Mouse (Mus musculus) kidney, adult 2 months (tissue): ENCODE measurements around the gene Vgll4. TPM values are rescaled to one million over a fixed set of nuclear protein-coding genes. Genes with fewer than 3 reads are reported as not detected.

Experiments used
- DNase-seq: peaks from one replicate; pipeline ENCODE4 v3.0.0; 2021
- H3K27ac ChIP-seq: fragments of 200-500 bp; 2 replicates; pipeline ENCODE4 v1.5.1; 2012; ENCODE audit warnings: low read depth, low read length, control low read depth, inconsistent platforms; ENCODE audit not compliant: insufficient read depth
- H3K27me3 ChIP-seq: fragments of 200-500 bp; replicated peaks from 2 replicates; pipeline ENCODE4 v1.6.1; 2012; ENCODE audit warnings: mild to moderate bottlenecking, moderate library complexity, low read length, inconsistent platforms; ENCODE audit not compliant: control insufficient read depth, insufficient read depth
- H3K36me3 ChIP-seq: fragments of 200-500 bp; 2 replicates; pipeline ENCODE4 v1.6.1; 2012; ENCODE audit warnings: mild to moderate bottlenecking, moderate library complexity, low read length, inconsistent platforms; ENCODE audit not compliant: control insufficient read depth, insufficient read depth
- H3K4me1 ChIP-seq: fragments of 200-500 bp; 2 replicates; pipeline ENCODE4 v1.6.1; 2011; ENCODE audit warnings: low read length; ENCODE audit not compliant: control insufficient read depth, insufficient read depth
- H3K4me3 ChIP-seq: fragments of 200-500 bp; 2 replicates; pipeline ENCODE4 v1.5.1; 2011; ENCODE audit warnings: mild to moderate bottlenecking, low read depth, low read length, control low read depth; ENCODE audit not compliant: insufficient read depth
- CTCF ChIP-seq: fragments of 200-500 bp; conservative IDR thresholded peaks from 2 replicates; pipeline ENCODE4 v1.5.1; 2011; ENCODE audit warnings: low read depth, mild to moderate bottlenecking, control low read depth, low read length, moderate library complexity, mixed read lengths; ENCODE audit not compliant: insufficient read depth, insufficient read length
- POLR2A ChIP-seq: fragments of 200-500 bp; IDR thresholded peaks from one replicate; pipeline ENCODE4 v1.6.1; 2011; ENCODE audit warnings: low read depth, low read length, control low read depth
- WGBS: fragments of 180-500 bp; shearing (Covaris S2); methylation state at CpG from one replicate; pipeline ENCODE4 v1.1.7; 2018; 5-methylcytosine and 5-hydroxymethylcytosine counted together
- polyA plus RNA-seq: library from polyadenylated mRNA; depleted of rRNA; stranded (reverse); fragments of >200 nt; gene quantifications from 2 replicates; pipeline ENCODE4 v1.2.3, GENCODE M21; 2012

Gene Vgll4
- polyA plus RNA-seq, 1 experiment, result 60.5 TPM

- Histone ChIP-seq H3K4me1 (peaks cover 63% of the 10 kb centered on the region), H3K4me3 (no peak overlapping the region), H3K27me3 (no peaks in the 10 kb centered on the region), H3K27ac (no peak overlapping the region), H3K36me3 (no peaks in the 10 kb centered on the region)
- 80% methylated on average over 6 of the region's 6 CpGs for WGBS
- DNase-seq, result no peak
- TF ChIP-seq POLR2A, result no peak
- no peak for TF ChIP-seq CTCF
Observed at GRCm38 (mm10) chr6:114886012-114886411, 83.8 kb downstream of the Vgll4 start.

DNA sequence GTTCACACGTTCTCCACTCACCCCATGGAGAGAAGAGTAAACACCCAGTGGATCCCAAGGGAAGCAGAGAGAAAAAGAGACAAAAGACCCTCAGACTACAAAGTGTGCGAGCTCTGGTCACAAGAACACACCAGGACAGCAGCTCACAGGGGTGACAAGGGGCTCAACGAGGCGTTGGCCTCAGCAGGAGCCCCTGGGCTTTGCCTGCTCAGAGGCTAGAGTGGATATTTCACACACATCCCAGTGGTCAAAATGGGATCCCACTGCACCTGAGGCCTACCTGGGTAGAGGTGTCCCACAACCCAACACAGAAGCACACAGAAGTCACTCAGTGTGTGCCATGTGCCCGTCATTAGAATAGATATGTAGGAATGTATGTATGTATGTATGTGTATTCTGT is 84.7 kb downstream of the Vgll4 start:
- no peak for TF ChIP-seq CTCF
- no peak for TF ChIP-seq POLR2A
- Histone ChIP-seq H3K4me3 (no peak overlapping the region), H3K27ac (no peak overlapping the region), H3K4me1 (peaks cover 59% of the 10 kb centered on the region), H3K27me3 (no peaks in the 10 kb centered on the region), H3K36me3 (no peaks in the 10 kb centered on the region)
- WGBS, result 90% methylated on average over 5 of the region's 5 CpGs
- DNase-seq, result no peak

- whole genome bisulfite sequencing, result 5% methylated on average over 9 of the region's 9 CpGs
- H3K36me3 ChIP-seq, result no peaks in the 10 kb centered on the region
- H3K4me3 ChIP-seq, result no peak overlapping the region
- no peaks in the 10 kb centered on the region for H3K27me3 ChIP-seq
- peak overlapping the region; percentile 87 for H3K27ac ChIP-seq
- no peak for TF ChIP-seq CTCF
- DNase-seq, result peak; percentile 93
- H3K4me1 ChIP-seq, result peaks cover 65% of the 10 kb centered on the region
Observed at GRCm38 (mm10) chr6:114883261-114883740, 86.5 kb downstream of the Vgll4 start.

DNA sequence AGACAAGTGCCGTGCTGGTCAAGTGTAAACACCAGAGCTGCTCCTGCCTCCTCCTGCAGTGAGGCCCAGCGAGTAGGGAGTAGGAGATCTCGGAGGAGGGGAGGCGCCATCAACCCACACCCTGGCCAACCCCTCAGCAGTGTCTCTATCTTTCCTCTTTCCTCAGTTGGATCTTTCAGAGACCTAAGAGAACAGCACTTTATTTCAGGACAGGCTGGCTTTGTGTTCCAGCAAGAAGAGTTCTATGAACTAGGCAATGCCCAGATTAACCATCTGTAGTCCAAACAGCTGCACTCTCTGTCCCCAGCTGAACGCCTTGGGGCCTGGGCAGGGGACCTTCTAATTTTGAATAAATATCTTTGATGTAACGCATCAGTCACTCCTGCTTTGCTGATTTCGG is 87.1 kb downstream of the Vgll4 start:
- H3K4me3 ChIP-seq, result no peak overlapping the region

DNA sequence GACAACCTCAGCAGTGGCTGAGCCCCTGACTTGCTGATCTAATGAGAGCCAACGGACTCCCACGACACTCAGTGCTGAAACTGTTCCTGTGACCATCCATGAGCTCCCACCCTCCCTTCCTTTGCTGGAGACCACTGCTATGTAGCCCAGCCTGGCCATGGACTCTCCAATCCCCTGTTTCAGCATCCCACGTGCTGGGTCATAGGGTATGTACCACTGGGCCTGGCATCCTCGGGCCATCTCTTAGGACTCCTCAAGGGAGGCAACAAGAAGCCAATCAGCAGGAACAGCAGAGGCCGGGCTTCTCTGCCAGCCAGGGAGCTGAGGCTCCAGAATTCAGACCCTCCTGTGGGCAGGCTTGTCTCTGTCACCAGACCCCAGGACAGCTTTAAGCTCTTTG is 87.6 kb downstream of the Vgll4 start:
- no peak overlapping the region for H3K4me3 ChIP-seq
- 47% methylated on average over 5 of the region's 5 CpGs for WGBS
- no peaks in the 10 kb centered on the region for H3K36me3 ChIP-seq
- H3K4me1 ChIP-seq, result peaks cover 68% of the 10 kb centered on the region
- H3K27ac ChIP-seq, result peak overlapping the region; percentile 87
- DNase-seq, result no peak
- H3K27me3 ChIP-seq, result no peaks in the 10 kb centered on the region
- TF ChIP-seq POLR2A (no peak), CTCF (no peak)

More for the DNA sequence above, 87.1 kb downstream of the Vgll4 start:
- H3K27me3 ChIP-seq, result no peaks in the 10 kb centered on the region
- 57% methylated on average over 7 of the region's 7 CpGs for WGBS
- no peaks in the 10 kb centered on the region for H3K36me3 ChIP-seq
- peak overlapping the region; percentile 87 for H3K27ac ChIP-seq
- TF ChIP-seq CTCF (no peak), POLR2A (no peak)
- DNase-seq, result no peak
- peaks cover 66% of the 10 kb centered on the region for H3K4me1 ChIP-seq

GRCm38 (mm10) chr6:114880798-114881197 is 89.0 kb downstream of the Vgll4 start:
- H3K4me1 ChIP-seq, result peaks cover 70% of the 10 kb centered on the region
- no peak for DNase-seq
- TF ChIP-seq CTCF (no peak), POLR2A (no peak)
- no peaks in the 10 kb centered on the region for H3K36me3 ChIP-seq
- H3K27ac ChIP-seq, result no peak overlapping the region
- no peak overlapping the region for H3K4me3 ChIP-seq
- H3K27me3 ChIP-seq, result no peaks in the 10 kb centered on the region
- WGBS, result 65% methylated on average over 4 of the region's 4 CpGs

DNA sequence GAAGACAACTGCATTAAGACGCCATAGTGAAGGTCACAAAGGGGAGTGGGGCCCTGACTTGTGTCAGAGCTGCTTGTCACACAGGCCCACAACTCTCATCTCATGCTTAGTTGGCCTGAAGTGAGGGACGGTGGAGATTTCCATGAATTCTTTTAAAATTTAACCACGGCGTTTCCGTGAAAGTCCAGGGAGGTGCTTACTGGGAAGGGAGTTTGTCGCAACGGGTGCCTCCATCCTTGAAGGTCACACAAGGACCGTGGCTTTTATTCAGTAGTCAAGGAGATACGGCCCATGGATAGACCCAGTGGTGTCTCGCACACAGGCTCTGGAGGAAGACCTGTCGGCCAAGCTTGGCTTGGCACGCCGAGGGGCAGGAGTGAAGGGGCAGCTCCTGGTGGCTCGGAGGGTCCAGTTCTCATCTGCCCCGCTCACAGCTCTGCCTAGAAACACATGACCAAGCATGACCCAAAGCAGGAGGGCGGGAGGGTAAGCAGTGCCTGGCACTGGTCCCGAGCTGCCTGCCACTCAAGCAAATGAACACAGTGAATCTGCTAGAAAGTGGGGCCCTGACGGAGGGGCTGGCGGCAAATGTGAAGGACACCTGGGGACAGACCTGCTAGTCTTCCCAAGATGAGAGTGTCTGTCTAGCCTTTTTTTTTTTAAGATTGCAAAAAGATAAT is 90.8 kb downstream of the Vgll4 start:
- DNase-seq, result peak; percentile 95
- H3K36me3 ChIP-seq, result no peaks in the 10 kb centered on the region
- peak overlapping the region; percentile 99 for H3K27ac ChIP-seq
- H3K4me1 ChIP-seq, result peaks cover 81% of the 10 kb centered on the region
- H3K4me3 ChIP-seq, result peak overlapping the region; percentile 21; the same call in 1 of the 2 replicates
- 27% methylated on average over 19 of the region's 19 CpGs for WGBS
- no peaks in the 10 kb centered on the region for H3K27me3 ChIP-seq
- TF ChIP-seq CTCF (no peak), POLR2A (no peak)
